25 mouse cellular contexts compared by ENCODE assay signal in the genomic region with DNA sequence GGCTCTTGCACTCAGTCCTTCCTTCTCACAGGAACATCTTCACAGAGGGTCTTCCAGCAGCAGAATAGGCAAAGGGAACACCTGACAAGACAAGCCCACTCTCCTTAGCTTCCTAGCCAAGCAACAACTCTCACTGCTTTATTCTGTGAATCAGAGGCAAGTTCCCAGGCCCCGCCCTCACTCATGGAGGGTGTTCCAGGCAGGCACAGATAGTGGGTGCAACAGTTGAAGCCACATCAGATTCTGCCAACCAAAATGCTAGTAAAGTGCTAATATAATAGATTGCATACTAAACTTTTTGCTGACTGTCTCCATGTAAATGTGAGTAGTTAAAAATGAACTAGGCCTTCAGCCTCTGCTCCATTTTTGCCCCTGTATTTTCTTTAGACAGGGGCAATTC.
"Had no signal": no experiment of that assay in that cellular context is flagged by ENCODE, and none has a peak within 500 bp of the region (broad histone marks: within the 10 kb centered on the region; RNA-seq: fewer than 3 reads in every experiment).

No protein-coding gene starts in this region.

- H3K4me3 ChIP-seq: heart, embryonic 10.5 days; heart, embryonic 12.5 days; hindbrain, embryonic 10.5 days; hindbrain, embryonic 12.5 days; intestine, embryonic 15.5 days; layer of hippocampus, adult 2 months; left cerebral cortex, adult 2 months; limb, embryonic 10.5 days; limb, embryonic 12.5 days; liver, embryonic 13.5 days; liver, embryonic 15.5 days had no signal

- DNase-seq: gastrocnemius, postnatal 14 days; gastrocnemius, postnatal 36 days; heart, adult 18-20 months; heart, postnatal 10 days; heart, postnatal 4 days; kidney, adult 18-20 months; kidney, adult 8-10 months; kidney, postnatal 10 days; kidney, postnatal 25 days; kidney, postnatal 4 days; liver, embryonic 13.5 days had no signal

- H3K9ac ChIP-seq: heart, embryonic 12.5 days; hindbrain, embryonic 12.5 days; hindbrain, embryonic 14.5 days; intestine, embryonic 15.5 days; limb, embryonic 12.5 days; liver, embryonic 13.5 days; liver, embryonic 15.5 days had no signal

- H3K36me3 ChIP-seq: heart, embryonic 10.5 days; heart, embryonic 12.5 days; hindbrain, embryonic 10.5 days; hindbrain, embryonic 12.5 days; intestine, embryonic 15.5 days; limb, embryonic 10.5 days; limb, embryonic 12.5 days; liver, embryonic 13.5 days; liver, embryonic 15.5 days had no signal

- H3K4me2 ChIP-seq: heart, embryonic 12.5 days; hindbrain, embryonic 12.5 days; hindbrain, embryonic 14.5 days; intestine, embryonic 15.5 days; limb, embryonic 12.5 days; liver, embryonic 13.5 days; liver, embryonic 15.5 days had no signal

- H3K9me3 ChIP-seq: heart, embryonic 10.5 days; heart, embryonic 12.5 days; hindbrain, embryonic 10.5 days; hindbrain, embryonic 12.5 days; intestine, embryonic 15.5 days; limb, embryonic 10.5 days; limb, embryonic 12.5 days; liver, embryonic 13.5 days; liver, embryonic 15.5 days had no signal

- H3K4me1 ChIP-seq: heart, embryonic 10.5 days; heart, embryonic 12.5 days; hindbrain, embryonic 10.5 days; hindbrain, embryonic 12.5 days; intestine, embryonic 15.5 days; limb, embryonic 10.5 days; limb, embryonic 12.5 days; liver, embryonic 13.5 days; liver, embryonic 15.5 days had no signal

- ATAC-seq: hindbrain, embryonic 16.5 days; inflammation-experienced regulatory T-cells, adult 6 months; intestine, embryonic 15.5 days; intestine, postnatal 0 days had no signal

- H3K27me3 ChIP-seq: heart, embryonic 12.5 days; hindbrain, embryonic 12.5 days; intestine, embryonic 15.5 days; limb, embryonic 12.5 days; liver, embryonic 13.5 days; liver, embryonic 15.5 days had no signal

- H3K27ac ChIP-seq: heart, embryonic 10.5 days; hindbrain, embryonic 10.5 days; hindbrain, embryonic 12.5 days; hindbrain, embryonic 14.5 days; intestine, embryonic 15.5 days; layer of hippocampus, adult 2 months; left cerebral cortex, adult 2 months; limb, embryonic 10.5 days; limb, embryonic 12.5 days; liver, embryonic 13.5 days; liver, embryonic 15.5 days had no signal
